Mouse (Mus musculus) megakaryocyte-erythroid progenitor cell, adult 5-6 weeks (primary cell): ENCODE data around the gene Prtn3. TPM values are rescaled to one million over a fixed set of nuclear protein-coding genes. Genes with fewer than 3 reads are reported as not detected.
"Not testable (repeated sequence)": the region's sequence is repeated elsewhere in the genome, so short reads cannot be mapped to it uniquely, and the experiment has no call there.

Experiments
- ATAC-seq: replicated peaks from 2 replicates; pipeline ENCODE4 v1.8.0; 2016; ENCODE audit warnings: mild to moderate bottlenecking, inconsistent platforms; ENCODE audit not compliant: severe bottlenecking, poor library complexity, low FRiP score, low TSS enrichment
- total RNA-seq, 2 experiments: library from RNA; stranded (forward) in 1 of 2; stranded (reverse) in 1 of 2; fragments of 200-1000, 215-1000 nt in 1 of 2; fragments of >200 nt in 1 of 2; fragmentation: Nextera tagmentation in 1 of 2; gene quantifications; 2 replicates each; pipeline ENCODE4 v1.2.3; 2014 to 2017

Prtn3 gene
- total RNA-seq, 2 experiments from 2014 or later: 0.56 to 2.5 TPM

GRCm38 (mm10) chr10:79866601-79867000 lies 7.7 kb upstream of the Prtn3 start:
- ATAC-seq: 0 out of 2 replicates have a peak, but pooled peaks have one; percentile 5

- ATAC-seq: no peak
Measured at GRCm38 (mm10) chr10:79871845-79872244, 2.4 kb upstream of the Prtn3 start.

- no peak for ATAC-seq
Measured at GRCm38 (mm10) chr10:79872862-79873261, 1.4 kb upstream of the Prtn3 start.

- no peak for ATAC-seq
Measured at GRCm38 (mm10) chr10:79873313-79873712, 963 bp upstream of the Prtn3 start.

GRCm38 (mm10) chr10:79873715-79874289 lies 474 bp upstream of the Prtn3 start:
- no peak for ATAC-seq

- ATAC-seq: no peak
Measured at GRCm38 (mm10) chr10:79877174-79877573, 2.9 kb downstream of the Prtn3 start.

GRCm38 (mm10) chr10:79877757-79878156 lies 3.5 kb downstream of the Prtn3 start:
- ATAC-seq: no peak

GRCm38 (mm10) chr10:79879527-79879926 lies 5.3 kb downstream of the Prtn3 start:
- ATAC-seq: no peak

- ATAC-seq: no peak
Measured at GRCm38 (mm10) chr10:79880721-79881120, 6.4 kb downstream of the Prtn3 start.

- ATAC-seq: peak; percentile 60
Measured at GRCm38 (mm10) chr10:79881981-79882380, 7.7 kb downstream of the Prtn3 start.

GRCm38 (mm10) chr10:79883297-79884084 lies 9.2 kb downstream of the Prtn3 start:
- ATAC-seq: peak; percentile 51

- 0 out of 2 replicates have a peak, but pooled peaks have one; percentile 8 for ATAC-seq
Measured at GRCm38 (mm10) chr10:79884446-79884845, 10.2 kb downstream of the Prtn3 start.

GRCm38 (mm10) chr10:79884938-79885337 lies 10.7 kb downstream of the Prtn3 start:
- ATAC-seq: not testable (repeated sequence)

- no peak for ATAC-seq
Measured at GRCm38 (mm10) chr10:79886054-79886453, 11.8 kb downstream of the Prtn3 start, which contains the start of gene Elane. Elane (plus strand) TSS chr10:79886247.

- ATAC-seq: no peak
Measured at GRCm38 (mm10) chr10:79886611-79887010, 12.3 kb downstream of the Prtn3 start.

- no peak for ATAC-seq
Measured at GRCm38 (mm10) chr10:79889386-79889785, 15.1 kb downstream of the Prtn3 start.

GRCm38 (mm10) chr10:79890670-79891069 lies 16.4 kb downstream of the Prtn3 start, which contains the start of gene Cfd:
Cfd (plus strand) TSS chr10:79890853.
- ATAC-seq: no peak

GRCm38 (mm10) chr10:79892451-79893118 lies 18.3 kb downstream of the Prtn3 start:
- peak; percentile 72 for ATAC-seq

- no peak for ATAC-seq
Measured at GRCm38 (mm10) chr10:79896306-79896705, 22.0 kb downstream of the Prtn3 start.

- no peak for ATAC-seq
Measured at GRCm38 (mm10) chr10:79896814-79897213, 22.5 kb downstream of the Prtn3 start.
